In genomic region chr3:129863698-129864097, GRCm38 (mm10) we compare ENCODE assay signal across 9 mouse cellular contexts. TPM values are rescaled to one million over a fixed set of nuclear protein-coding genes. Genes with fewer than 3 reads are reported as not detected.
DNase-seq lines count a peak whose midpoint lies in the region; ATAC-seq lines count a peak whose summit lies in the region.
"Had no signal": no experiment of that assay in that cellular context is flagged by ENCODE, and none has a peak within 500 bp of the region (broad histone marks: within the 10 kb centered on the region; RNA-seq: fewer than 3 reads in every experiment).

No protein-coding gene starts in this region.

- 54% methylated on average over 14 of the region's 14 CpGs for WGBS in stomach, embryonic 14.5 days

- no peak overlapping the region for H3K27ac ChIP-seq in stomach, embryonic 14.5 days (ENCODE audit: low read length)

- H3K4me2 ChIP-seq in stomach, embryonic 14.5 days (replicated peaks; ENCODE audit: low read depth, low read length) = no peak overlapping the region

- peaks cover 3% of the 10 kb centered on the region; the same call in 1 of the 2 replicates for H3K9me3 ChIP-seq in stomach, embryonic 14.5 days (ENCODE audit: control insufficient read depth, low read depth, low read length)

- no peak for ATAC-seq in cerebellum, adult (ENCODE audit: insufficient number of reproducible peaks, low FRiP score, low TSS enrichment)
- ATAC-seq in stomach, embryonic 14.5 days (ENCODE audit: insufficient number of reproducible peaks, insufficient read depth, low FRiP score, low read depth) = peak; percentile 42; the same call in 1 of the 2 replicates

- H3K4me3 ChIP-seq in stomach, embryonic 14.5 days (ENCODE audit: low read depth, low read length) = no peak overlapping the region
- H3K4me3 ChIP-seq: megakaryocyte, embryonic 14.5 days had no signal

- H3K36me3 ChIP-seq in stomach, embryonic 14.5 days (ENCODE audit: control insufficient read depth, insufficient read depth, low read length) = no peaks in the 10 kb centered on the region

- no peaks in the 10 kb centered on the region for H3K27me3 ChIP-seq in stomach, embryonic 14.5 days (ENCODE audit: control insufficient read depth, insufficient read depth, low read length)
- H3K27me3 ChIP-seq: megakaryocyte, embryonic 14.5 days had no signal

- H3K9ac ChIP-seq in stomach, embryonic 14.5 days (replicated peaks; ENCODE audit: low read depth, low read length) = no peak overlapping the region

- peak; percentile 27 for DNase-seq in cerebellum, adult 11 months
- peak; percentile 7 to 17 for DNase-seq in right cerebral cortex, adult 2 months (ENCODE audit: low spot score in 2 of 2)
- DNase-seq in right cerebral cortex, postnatal 25 days = no peak
- peak; percentile 53 to 55 for DNase-seq in cerebellum, postnatal 36 days
- DNase-seq in kidney, adult 8-10 months = peak; percentile 26 to 56
- peak; percentile 21 for DNase-seq in lung, postnatal 25 days (ENCODE audit: low spot score)

- H3K4me1 ChIP-seq in stomach, embryonic 14.5 days (ENCODE audit: control insufficient read depth, insufficient read depth, low read length) = no peaks in the 10 kb centered on the region
- H3K4me1 ChIP-seq: megakaryocyte, embryonic 14.5 days had no signal

RNA-seq across cellular contexts. Expression of gene Pla2g12a, which starts 14.7 kb away (rescaled TPM):
- polyA plus RNA-seq in stomach, embryonic 14.5 days (2014; fragmentation: Nextera tagmentation; extraction: Ambion mirVana) = 38.5 and 50.1 TPM in 2 replicates

RNA-seq across cellular contexts. Expression of gene Cfi, which starts 28.0 kb away (rescaled TPM):
- polyA plus RNA-seq in stomach, embryonic 14.5 days (2014; fragmentation: Nextera tagmentation; extraction: Ambion mirVana) = 67.4 and 76.1 TPM in 2 replicates

RNA-seq across cellular contexts. Expression of gene Gar1, which starts 32.5 kb away (rescaled TPM):
- polyA plus RNA-seq in stomach, embryonic 14.5 days (2014; fragmentation: Nextera tagmentation; extraction: Ambion mirVana) = 29.5 and 39.4 TPM in 2 replicates

RNA-seq across cellular contexts. Expression of gene Casp6, which starts 37.5 kb away (rescaled TPM):
- 98.6 and 112 TPM in 2 replicates for polyA plus RNA-seq in stomach, embryonic 14.5 days (2014; fragmentation: Nextera tagmentation; extraction: Ambion mirVana)

RNA-seq across cellular contexts. Expression of gene Rrh, which starts 41.3 kb away (rescaled TPM):
- not detected in 2 replicates for polyA plus RNA-seq in stomach, embryonic 14.5 days (2014; fragmentation: Nextera tagmentation; extraction: Ambion mirVana)
